Mouse (Mus musculus): ENCODE data around the gene Zfp747. TPM values are rescaled to one million over a fixed set of nuclear protein-coding genes. Genes with fewer than 3 reads are reported as not detected.
A peak's percentile ranks its signal among the peaks of the same experiment; 100 is the strongest.
"Not testable (repeated sequence)": the region's sequence is repeated elsewhere in the genome, so short reads cannot be mapped to it uniquely, and the experiment has no call there.

The Zfp747 gene
- polyA plus RNA-seq (2014; fragmentation: Nextera tagmentation; extraction: Ambion mirVana): 8.1 and 9.4 TPM in 2 replicates

DNA sequence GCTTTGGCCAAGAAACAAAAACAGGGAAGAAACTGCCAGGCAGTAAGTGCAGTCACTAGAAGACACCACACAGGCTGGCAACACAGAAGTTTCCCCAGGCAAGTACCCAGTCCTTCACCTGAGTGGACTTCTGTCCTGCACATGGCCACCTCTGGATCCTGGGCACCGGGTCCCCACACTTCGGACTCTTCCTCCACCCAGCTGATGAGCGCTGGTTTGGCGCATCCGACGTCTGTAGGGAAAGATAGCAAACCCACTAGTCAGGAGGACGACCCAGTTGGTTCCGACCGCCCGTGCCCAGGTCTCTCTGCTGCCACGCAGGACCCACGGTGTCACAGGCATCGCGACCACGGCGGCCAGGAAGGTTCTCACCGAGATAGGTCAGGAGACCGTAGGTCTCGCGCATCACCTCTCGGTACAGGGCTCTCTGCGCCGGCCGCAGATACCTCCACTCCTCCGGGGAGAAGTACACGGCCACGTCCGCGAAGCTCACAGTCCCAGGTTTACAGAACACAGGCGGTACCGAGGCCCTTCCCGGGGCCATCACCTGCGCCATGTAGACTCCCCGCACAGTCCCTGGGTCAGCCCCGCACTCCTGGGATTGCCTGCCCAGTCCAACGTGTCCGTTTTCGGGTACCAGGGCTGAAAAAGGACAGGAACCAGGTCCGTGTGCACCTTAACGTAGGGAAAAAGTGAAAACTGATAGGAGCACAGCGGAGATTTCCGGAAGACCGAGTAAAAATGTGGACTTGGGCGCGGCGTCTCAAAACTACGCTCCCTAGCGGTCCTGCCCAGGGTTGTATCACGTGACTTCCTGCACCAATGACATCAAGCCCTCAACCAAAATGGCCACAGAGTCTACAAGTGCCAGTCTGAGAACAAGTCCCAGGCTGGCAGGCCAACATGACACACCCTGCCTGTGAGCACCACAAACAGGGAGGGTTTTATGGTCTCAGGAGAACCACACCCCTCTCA lies at the start of gene Zfp747:
Gene Zfp747 (minus strand): TSS at position 780 of the 975 bp plus-strand sequence.
- Histone ChIP-seq H3K4me2 (replicated peaks; ENCODE audit: low read depth, low read length) (peak within 1 kb of the TSS; percentile 60), H3K4me3 (ENCODE audit: low read depth, low read length) (peak within 1 kb of the TSS; percentile 62), H3K27ac (ENCODE audit: low read length) (peak within 1 kb of the TSS; percentile 44; the same call in 1 of the 2 replicates), H3K9ac (replicated peaks; ENCODE audit: low read depth, low read length) (peak within 1 kb of the TSS; percentile 37; the same call in 1 of the 2 replicates)
- peak; percentile 93 for ATAC-seq (ENCODE audit: insufficient number of reproducible peaks, insufficient read depth, low FRiP score, low read depth)
- WGBS: 1% methylated on average over 49 of the region's 49 CpGs
- not testable (repeated sequence) for H3K36me3 ChIP-seq (ENCODE audit: control insufficient read depth, insufficient read depth, low read length); H3K27me3 ChIP-seq (ENCODE audit: control insufficient read depth, insufficient read depth, low read length); H3K9me3 ChIP-seq (ENCODE audit: control insufficient read depth, low read depth, low read length); H3K4me1 ChIP-seq (ENCODE audit: control insufficient read depth, insufficient read depth, low read length)

DNA sequence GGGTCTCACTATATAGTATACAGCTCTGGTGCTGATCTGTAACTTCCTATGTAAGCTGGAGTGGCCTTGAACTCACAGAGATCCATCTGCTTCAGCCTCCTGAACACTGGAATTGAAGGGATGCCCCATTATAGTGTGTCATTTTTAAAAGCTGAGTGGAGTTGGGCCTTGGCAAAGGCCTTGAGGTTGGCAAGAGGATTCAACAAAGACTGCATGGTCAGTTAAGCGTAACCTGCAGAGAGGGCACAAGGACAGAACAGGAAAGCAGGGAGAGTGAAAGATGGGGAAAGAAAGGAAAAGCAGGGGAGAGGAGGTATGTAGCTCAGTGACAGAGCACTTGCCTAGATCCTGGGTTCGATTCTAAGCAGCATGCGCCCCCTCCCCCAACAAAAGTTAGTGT lies 49.4 kb upstream of the Zfp747 start:
- H3K27ac ChIP-seq (ENCODE audit: low read length): no peak overlapping the region
- H3K4me2 ChIP-seq (replicated peaks; ENCODE audit: low read depth, low read length): no peak overlapping the region
- WGBS: 89% methylated on average over 3 of the region's 3 CpGs
- no peaks in the 10 kb centered on the region for H3K27me3 ChIP-seq (ENCODE audit: control insufficient read depth, insufficient read depth, low read length)
- H3K9me3 ChIP-seq (ENCODE audit: control insufficient read depth, low read depth, low read length): no peaks in the 10 kb centered on the region
- H3K4me1 ChIP-seq (ENCODE audit: control insufficient read depth, insufficient read depth, low read length): peaks cover 9% of the 10 kb centered on the region; the same call in 1 of the 2 replicates
- ATAC-seq (ENCODE audit: insufficient number of reproducible peaks, insufficient read depth, low FRiP score, low read depth): no peak
- no peaks in the 10 kb centered on the region for H3K36me3 ChIP-seq (ENCODE audit: control insufficient read depth, insufficient read depth, low read length)
- H3K4me3 ChIP-seq (ENCODE audit: low read depth, low read length): no peak overlapping the region
- no peak overlapping the region for H3K9ac ChIP-seq (replicated peaks; ENCODE audit: low read depth, low read length)

DNA sequence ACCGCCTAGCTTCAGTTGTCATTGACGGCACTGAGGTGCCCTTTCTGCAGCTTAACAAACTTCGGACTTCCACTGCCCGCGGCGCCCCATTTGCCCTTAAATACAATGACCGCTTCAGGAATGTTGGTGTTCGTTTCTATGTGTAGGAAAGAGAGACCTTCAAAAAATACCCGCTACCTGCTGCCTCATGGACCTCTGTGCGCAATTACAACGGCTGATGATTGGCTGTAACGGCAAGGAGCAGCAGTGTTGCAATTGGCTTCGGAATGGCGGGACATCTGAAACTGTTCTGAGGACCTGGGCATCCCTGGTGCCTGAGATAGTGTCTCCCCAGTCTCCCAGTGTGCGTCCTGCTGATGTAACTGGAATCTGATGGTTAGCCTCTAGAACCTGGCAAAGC lies 46.4 kb upstream of the Zfp747 start:
- Histone ChIP-seq H3K36me3 (ENCODE audit: control insufficient read depth, insufficient read depth, low read length) (no peaks in the 10 kb centered on the region), H3K4me1 (ENCODE audit: control insufficient read depth, insufficient read depth, low read length) (peaks cover 9% of the 10 kb centered on the region; the same call in 1 of the 2 replicates), H3K27me3 (ENCODE audit: control insufficient read depth, insufficient read depth, low read length) (no peaks in the 10 kb centered on the region), H3K9me3 (ENCODE audit: control insufficient read depth, low read depth, low read length) (no peaks in the 10 kb centered on the region), H3K4me2 (replicated peaks; ENCODE audit: low read depth, low read length) (peak overlapping the region; percentile 97), H3K27ac (ENCODE audit: low read length) (no peak overlapping the region), H3K9ac (replicated peaks; ENCODE audit: low read depth, low read length) (peak overlapping the region; percentile 76; the same call in 1 of the 2 replicates), H3K4me3 (ENCODE audit: low read depth, low read length) (peak overlapping the region; percentile 82)
- WGBS: 2% methylated on average over 15 of the region's 15 CpGs
- peak; percentile 43; the same call in 1 of the 2 replicates for ATAC-seq (ENCODE audit: insufficient number of reproducible peaks, insufficient read depth, low FRiP score, low read depth)

DNA sequence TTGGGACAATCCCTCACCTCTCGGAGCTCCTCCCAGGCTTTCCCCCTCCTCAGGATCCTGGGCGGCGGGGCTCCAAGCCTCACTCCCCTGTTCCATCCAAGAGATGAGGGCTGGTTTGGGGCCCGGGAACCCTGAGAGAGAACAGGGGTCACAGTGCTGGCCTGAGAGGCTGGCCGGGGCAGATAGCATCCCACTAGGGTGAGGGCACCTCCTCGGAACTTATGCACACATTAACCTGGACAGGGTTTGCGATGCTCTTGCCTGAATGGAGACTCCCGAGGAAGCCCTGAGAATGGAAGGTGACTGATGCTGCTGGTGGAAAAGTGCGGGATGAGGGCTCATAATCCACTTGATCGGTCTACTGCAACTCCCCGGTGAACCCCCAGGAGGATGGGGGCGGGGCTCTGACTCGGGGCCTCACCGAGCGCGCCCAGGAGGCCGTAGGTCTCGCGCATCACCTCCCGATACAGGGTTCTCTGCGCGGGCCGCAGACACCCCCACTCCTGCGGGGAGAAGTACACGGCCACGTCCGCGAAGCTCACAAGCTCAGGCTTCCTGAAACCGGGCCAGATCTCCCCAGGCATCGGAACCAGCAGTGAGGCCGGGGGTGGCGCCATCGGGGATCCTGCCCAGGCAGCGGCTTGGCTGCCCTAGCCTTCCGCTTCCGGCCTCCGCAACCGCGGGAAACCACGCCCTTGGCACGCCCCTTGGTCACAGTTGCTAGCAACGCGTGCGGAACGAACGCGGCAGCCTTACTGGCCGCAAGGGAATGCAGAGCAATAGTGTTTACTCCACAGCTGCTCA lies 45.7 kb upstream of the Zfp747 start, which contains the start of gene Zfp688:
Gene Zfp688 (minus strand): TSS at position 681 of the 804 bp plus-strand sequence.
- peak; percentile 94 for ATAC-seq (ENCODE audit: insufficient number of reproducible peaks, insufficient read depth, low FRiP score, low read depth)
- Histone ChIP-seq H3K4me1 (ENCODE audit: control insufficient read depth, insufficient read depth, low read length) (peaks cover 9% of the 10 kb centered on the region; the same call in 1 of the 2 replicates), H3K36me3 (ENCODE audit: control insufficient read depth, insufficient read depth, low read length) (no peaks in the 10 kb centered on the region), H3K4me2 (replicated peaks; ENCODE audit: low read depth, low read length) (peak within 1 kb of the TSS; percentile 97), H3K27me3 (ENCODE audit: control insufficient read depth, insufficient read depth, low read length) (no peaks in the 10 kb centered on the region), H3K27ac (ENCODE audit: low read length) (peak within 1 kb of the TSS; percentile 55; the same call in 1 of the 2 replicates), H3K9me3 (ENCODE audit: control insufficient read depth, low read depth, low read length) (no peaks in the 10 kb centered on the region), H3K9ac (replicated peaks; ENCODE audit: low read depth, low read length) (peak within 1 kb of the TSS; percentile 76), H3K4me3 (ENCODE audit: low read depth, low read length) (peak within 1 kb of the TSS; percentile 82)
- WGBS: 1% methylated on average over 48 of the region's 48 CpGs

- Histone ChIP-seq H3K4me3 (ENCODE audit: low read depth, low read length) (no peak overlapping the region), H3K9me3 (ENCODE audit: control insufficient read depth, low read depth, low read length) (no peaks in the 10 kb centered on the region), H3K27ac (ENCODE audit: low read length) (no peak overlapping the region), H3K4me1 (ENCODE audit: control insufficient read depth, insufficient read depth, low read length) (no peaks in the 10 kb centered on the region), H3K4me2 (replicated peaks; ENCODE audit: low read depth, low read length) (no peak overlapping the region), H3K9ac (replicated peaks; ENCODE audit: low read depth, low read length) (no peak overlapping the region), H3K36me3 (ENCODE audit: control insufficient read depth, insufficient read depth, low read length) (no peaks in the 10 kb centered on the region), H3K27me3 (ENCODE audit: control insufficient read depth, insufficient read depth, low read length) (no peaks in the 10 kb centered on the region)
- no peak for ATAC-seq (ENCODE audit: insufficient number of reproducible peaks, insufficient read depth, low FRiP score, low read depth)
- WGBS: 72% methylated on average over 2 of the region's 2 CpGs
Measured at GRCm38 (mm10) chr7:127411418-127411817, 35.6 kb upstream of the Zfp747 start.

GRCm38 (mm10) chr7:127406002-127406987 lies 30.4 kb upstream of the Zfp747 start, which contains the start of gene Zfp764:
Zfp764 (minus strand) TSS chr7:127406822.
- Histone ChIP-seq H3K4me3 (ENCODE audit: low read depth, low read length) (peak within 1 kb of the TSS; percentile 48), H3K9ac (replicated peaks; ENCODE audit: low read depth, low read length) (peak within 1 kb of the TSS; percentile 72), H3K4me2 (replicated peaks; ENCODE audit: low read depth, low read length) (peak within 1 kb of the TSS; percentile 78), H3K27ac (ENCODE audit: low read length) (peak within 1 kb of the TSS; percentile 52; the same call in 1 of the 2 replicates)
- peak; percentile 87 for ATAC-seq (ENCODE audit: insufficient number of reproducible peaks, insufficient read depth, low FRiP score, low read depth)
- H3K36me3 ChIP-seq (ENCODE audit: control insufficient read depth, insufficient read depth, low read length); H3K4me1 ChIP-seq (ENCODE audit: control insufficient read depth, insufficient read depth, low read length); H3K27me3 ChIP-seq (ENCODE audit: control insufficient read depth, insufficient read depth, low read length); H3K9me3 ChIP-seq (ENCODE audit: control insufficient read depth, low read depth, low read length): not testable (repeated sequence)
- 4% methylated on average over 40 of the region's 40 CpGs for WGBS

DNA sequence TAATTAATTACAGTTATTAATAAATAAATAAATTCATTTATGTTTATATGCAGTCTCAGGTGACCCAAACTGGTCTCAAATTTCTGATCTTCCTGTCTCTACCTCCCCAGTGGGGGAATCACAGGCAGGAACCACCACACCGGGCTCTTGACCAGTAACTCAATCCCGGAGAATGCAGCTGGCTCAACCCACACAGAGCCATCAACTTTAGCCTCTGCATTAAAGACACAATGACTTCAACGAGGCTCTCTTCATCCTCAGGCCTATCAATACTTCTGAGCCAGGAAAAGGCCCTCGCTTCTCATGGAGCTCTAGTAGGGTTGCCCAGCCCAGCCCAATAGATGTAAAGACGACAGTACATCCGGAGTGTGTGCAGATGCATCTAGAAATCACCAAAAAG lies 28.3 kb upstream of the Zfp747 start:
- ATAC-seq (ENCODE audit: insufficient number of reproducible peaks, insufficient read depth, low FRiP score, low read depth); H3K4me3 ChIP-seq (ENCODE audit: low read depth, low read length); H3K4me1 ChIP-seq (ENCODE audit: control insufficient read depth, insufficient read depth, low read length); H3K27ac ChIP-seq (ENCODE audit: low read length); H3K27me3 ChIP-seq (ENCODE audit: control insufficient read depth, insufficient read depth, low read length); H3K36me3 ChIP-seq (ENCODE audit: control insufficient read depth, insufficient read depth, low read length); H3K9ac ChIP-seq (replicated peaks; ENCODE audit: low read depth, low read length); H3K9me3 ChIP-seq (ENCODE audit: control insufficient read depth, low read depth, low read length); H3K4me2 ChIP-seq (replicated peaks; ENCODE audit: low read depth, low read length): not testable (repeated sequence)
- WGBS: 96% methylated on average over 6 of the region's 6 CpGs

Data from stomach, embryonic 14.5 days (tissue).